In the genomic region with DNA sequence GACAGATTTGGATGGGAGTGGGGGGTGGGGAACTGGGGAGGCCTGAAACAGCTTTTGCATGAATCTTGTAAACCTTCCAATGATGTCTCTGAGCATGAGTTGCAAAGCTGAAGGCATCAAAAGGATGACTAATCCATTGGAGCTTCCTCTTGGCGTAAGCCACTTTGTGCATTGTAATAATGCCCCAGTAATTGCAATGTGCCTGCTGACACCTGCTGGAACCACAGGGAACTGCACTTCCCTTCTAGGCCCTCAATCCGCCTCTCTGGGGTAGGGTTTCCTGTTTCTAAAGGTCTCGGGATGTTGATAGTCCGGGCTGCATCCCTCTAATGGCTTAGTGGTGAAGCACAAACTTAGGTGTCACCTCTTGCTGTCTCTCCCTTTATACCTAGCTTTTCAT, we compare ENCODE assay signal across 8 mouse cellular contexts. TPM values are rescaled to one million over a fixed set of nuclear protein-coding genes. Genes with fewer than 3 reads are reported as not detected.
DNase-seq lines count a peak whose midpoint lies in the region; ATAC-seq and TF ChIP-seq lines count a peak whose summit lies in the region.

No protein-coding gene starts in this region.

- no peak overlapping the region for H3K9ac ChIP-seq in forebrain, embryonic 13.5 days
- no peak overlapping the region for H3K9ac ChIP-seq in hindbrain, embryonic 13.5 days

- H3K36me3 ChIP-seq in thymus, adult 2 months (ENCODE audit: control insufficient read depth, insufficient read depth, low read length), result no peaks in the 10 kb centered on the region
- no peaks in the 10 kb centered on the region for H3K36me3 ChIP-seq in forebrain, embryonic 13.5 days (ENCODE audit: poor library complexity, severe bottlenecking)
- no peaks in the 10 kb centered on the region for H3K36me3 ChIP-seq in hindbrain, embryonic 13.5 days

- H3K27me3 ChIP-seq in thymus, adult 2 months (ENCODE audit: control insufficient read depth, insufficient read depth, low read length), result no peaks in the 10 kb centered on the region
- H3K27me3 ChIP-seq in forebrain, embryonic 13.5 days, result 0 out of 2 replicates have a peak, but pooled peaks cover under 1% of the 10 kb centered on the region
- 0 out of 2 replicates have a peak, but pooled peaks cover 14% of the 10 kb centered on the region for H3K27me3 ChIP-seq in hindbrain, embryonic 13.5 days

- DNase-seq in cerebellum, postnatal 10 days, result peak; percentile 36 to 39
- DNase-seq in thymus, adult 2 months, result peak; percentile 41
- DNase-seq in thymus, adult 18-20 months, result no peak
- peak; percentile 62 for DNase-seq in lung, postnatal 10 days
- DNase-seq in ovary, postnatal 10 days (ENCODE audit: low spot score), result no peak

- no peak overlapping the region for H3K27ac ChIP-seq in thymus, adult 2 months (ENCODE audit: control insufficient read depth, insufficient read depth, low read length)
- no peak overlapping the region for H3K27ac ChIP-seq in forebrain, embryonic 13.5 days
- no peak overlapping the region for H3K27ac ChIP-seq in hindbrain, embryonic 13.5 days

- H3K4me3 ChIP-seq in thymus, adult 2 months (ENCODE audit: control insufficient read depth, insufficient read depth, low read length), result no peak overlapping the region
- H3K4me3 ChIP-seq in forebrain, embryonic 13.5 days, result no peak overlapping the region
- no peak overlapping the region for H3K4me3 ChIP-seq in hindbrain, embryonic 13.5 days

- H3K4me1 ChIP-seq in thymus, adult 2 months (replicated peaks; ENCODE audit: control insufficient read depth, insufficient read depth, low read length), result no peaks in the 10 kb centered on the region
- H3K4me1 ChIP-seq in forebrain, embryonic 13.5 days, result no peaks in the 10 kb centered on the region
- H3K4me1 ChIP-seq in hindbrain, embryonic 13.5 days (replicated peaks), result no peaks in the 10 kb centered on the region

- TF ChIP-seq CTCF in thymus, adult 2 months (IDR thresholded peaks at IDR 0.05; ENCODE audit: borderline replicate concordance, control insufficient read depth, extremely low read depth, insufficient read depth, low read length, poor library complexity), result peak; percentile 27; the same call in 1 of the 2 replicates

- H3K4me2 ChIP-seq in forebrain, embryonic 13.5 days, result no peak overlapping the region
- no peak overlapping the region for H3K4me2 ChIP-seq in hindbrain, embryonic 13.5 days

- 68% methylated on average over 4 of the region's 4 CpGs for WGBS in thymus, adult 2 months
- WGBS in forebrain, embryonic 13.5 days, result 88% methylated on average over 4 of the region's 4 CpGs
- WGBS in hindbrain, embryonic 13.5 days, result 86% methylated on average over 4 of the region's 4 CpGs

- no peak for ATAC-seq in cerebellum, adult (ENCODE audit: insufficient number of reproducible peaks, low FRiP score, low TSS enrichment)
- ATAC-seq in forebrain, embryonic 13.5 days, result no peak
- ATAC-seq in hindbrain, embryonic 13.5 days (ENCODE audit: low FRiP score), result no peak

- no peaks in the 10 kb centered on the region for H3K9me3 ChIP-seq in forebrain, embryonic 13.5 days (replicated peaks)
- no peaks in the 10 kb centered on the region for H3K9me3 ChIP-seq in hindbrain, embryonic 13.5 days

- TF ChIP-seq POLR2A in thymus, adult 2 months (IDR thresholded peaks at IDR 0.05; ENCODE audit: control insufficient read depth, extremely low read depth, insufficient read depth, low read length, poor library complexity), result no peak

RNA-seq across cellular contexts. Expression of gene Ssx2ip, which starts 52.3 kb away (rescaled TPM):
- polyA plus RNA-seq in thymus, adult 2 months (2012; rRNA removed), result 5.4 and 7.2 TPM in 2 replicates
- 22.8 and 23.3 TPM in 2 replicates for polyA plus RNA-seq in forebrain, embryonic 13.5 days (2015; fragmentation: Nextera tagmentation; extraction: Ambion mirVana)
- polyA plus RNA-seq in hindbrain, embryonic 13.5 days (2015; fragmentation: Nextera tagmentation; extraction: Ambion mirVana), result 13.3 and 14.4 TPM in 2 replicates

Comparison
In these comparisons a context has a peak if more than half of its experiments do, and no peak if none do; other contexts are left out.
1. DNase-seq: peak in cerebellum, postnatal 10 days (2 of 2), thymus, adult 2 months (single experiment) and lung, postnatal 10 days (single experiment); none in thymus, adult 18-20 months (0 of 2) and ovary, postnatal 10 days (single experiment).